Mouse (Mus musculus): ENCODE results near the gene Prm3.

The Prm3 gene

GRCm38 (mm10) chr16:10770531-10771325, 20.0 kb downstream of the Prm3 start:
- no peak for DNase-seq

GRCm38 (mm10) chr16:10769661-10770060, 21.1 kb downstream of the Prm3 start:
- DNase-seq, result peak; percentile 64 to 73

GRCm38 (mm10) chr16:10768821-10769220, 21.9 kb downstream of the Prm3 start:
- DNase-seq, result peak in 1 of 2 experiments; percentile 57

GRCm38 (mm10) chr16:10767158-10767557, 23.6 kb downstream of the Prm3 start:
- DNase-seq, result peak in 1 of 2 experiments; percentile 67

GRCm38 (mm10) chr16:10764323-10764722, 26.4 kb downstream of the Prm3 start:
- DNase-seq, result no peak

GRCm38 (mm10) chr16:10763540-10764264, 27.0 kb downstream of the Prm3 start:
- DNase-seq, result no peak

GRCm38 (mm10) chr16:10762569-10763180, 28.0 kb downstream of the Prm3 start:
- no peak for DNase-seq

- DNase-seq, result no peak
These were observed 29.5 kb downstream of the Prm3 start for GRCm38 (mm10) chr16:10761182-10761581.

GRCm38 (mm10) chr16:10756168-10756567, 34.5 kb downstream of the Prm3 start:
- no peak for DNase-seq

GRCm38 (mm10) chr16:10754521-10755296, 36.0 kb downstream of the Prm3 start:
- no peak for DNase-seq

GRCm38 (mm10) chr16:10749824-10750223, 40.9 kb downstream of the Prm3 start:
- DNase-seq, result no peak

- DNase-seq, result peak in 1 of 2 experiments; percentile 35
These were observed 41.5 kb downstream of the Prm3 start for GRCm38 (mm10) chr16:10749226-10749625.

GRCm38 (mm10) chr16:10741082-10741481, 49.6 kb downstream of the Prm3 start:
- no peak for DNase-seq
